Mouse (Mus musculus) cerebellum, adult 2 months (tissue): ENCODE measurements around the gene Src. TPM values are rescaled to one million over a fixed set of nuclear protein-coding genes. Genes with fewer than 3 reads are reported as not detected.

Experiments used
- DNase-seq, 2 experiments: peaks; one replicate each; pipeline ENCODE4 v3.0.0; 2021
- H3K27ac ChIP-seq: fragments of 200-500 bp; 2 replicates; pipeline ENCODE4 v1.5.1; 2012; ENCODE audit warnings: low read length, control low read depth, inconsistent platforms; ENCODE audit not compliant: insufficient read depth
- H3K27me3 ChIP-seq: fragments of 200-500 bp; 2 replicates; pipeline ENCODE4 v1.6.1; 2012; ENCODE audit warnings: inconsistent platforms, mild to moderate bottlenecking, low read length, moderate library complexity; ENCODE audit not compliant: control insufficient read depth, insufficient read depth
- H3K4me1 ChIP-seq: fragments of 200-500 bp; 2 replicates; pipeline ENCODE4 v1.6.1; 2011; ENCODE audit warnings: low read length; ENCODE audit not compliant: control insufficient read depth, insufficient read depth
- H3K4me3 ChIP-seq: fragments of 200-500 bp; replicated peaks from 2 replicates; pipeline ENCODE3; 2011; ENCODE audit warnings: mild to moderate bottlenecking, low read depth, low read length, control low read depth; ENCODE audit not compliant: insufficient read depth
- CTCF ChIP-seq: fragments of 200-500 bp; IDR thresholded peaks from 2 replicates; pipeline ENCODE4 v1.5.1; 2011; ENCODE audit warnings: low read depth, mild to moderate bottlenecking, control low read depth, low read length, moderate library complexity, borderline replicate concordance; ENCODE audit not compliant: insufficient read depth
- POLR2A ChIP-seq: fragments of 200-500 bp; IDR thresholded peaks from 2 replicates; pipeline ENCODE4 v1.6.1; 2011; ENCODE audit warnings: low read length, control low read depth, borderline replicate concordance; ENCODE audit not compliant: insufficient read depth
- WGBS: fragments of 180-500 bp; shearing (Covaris S2); methylation state at CpG from one replicate; pipeline ENCODE4 v1.1.7; 2018; 5-methylcytosine and 5-hydroxymethylcytosine counted together
- polyA plus RNA-seq: library from polyadenylated mRNA; depleted of rRNA; stranded (reverse); fragments of >200 nt; gene quantifications from 2 replicates; pipeline ENCODE4 v1.2.3, GENCODE M21; 2012

Gene Src
- polyA plus RNA-seq, 1 experiment = 48.3 TPM

- no peak for DNase-seq
- Histone ChIP-seq H3K27ac (no peak overlapping the region), H3K4me3 (peak overlapping the region; percentile 66), H3K4me1 (peaks cover 10% of the 10 kb centered on the region; the same call in 1 of the 2 replicates), H3K27me3 (no peaks in the 10 kb centered on the region)
- TF ChIP-seq CTCF (no peak), POLR2A (no peak)
- 58% methylated on average over 16 of the region's 16 CpGs for WGBS
These were observed 6.8 kb downstream of the Src start for GRCm38 (mm10) chr2:157424904-157425642.

- TF ChIP-seq CTCF (no peak), POLR2A (no peak)
- H3K4me1 ChIP-seq = peaks cover 12% of the 10 kb centered on the region
- H3K4me3 ChIP-seq = peak overlapping the region; percentile 24
- no peak overlapping the region for H3K27ac ChIP-seq
- DNase-seq = no peak
- WGBS = 85% methylated on average over 6 of the region's 6 CpGs
- H3K27me3 ChIP-seq = no peaks in the 10 kb centered on the region
These were observed 7.4 kb downstream of the Src start for GRCm38 (mm10) chr2:157425643-157425988.

- Histone ChIP-seq H3K27me3 (no peaks in the 10 kb centered on the region), H3K27ac (no peak overlapping the region), H3K4me1 (peaks cover 18% of the 10 kb centered on the region), H3K4me3 (no peak overlapping the region)
- WGBS = 89% methylated on average over 6 of the region's 6 CpGs
- TF ChIP-seq POLR2A (no peak), CTCF (no peak)
- no peak for DNase-seq
These were observed 7.9 kb downstream of the Src start for GRCm38 (mm10) chr2:157426171-157426570.

GRCm38 (mm10) chr2:157427164-157427563 is 8.9 kb downstream of the Src start:
- WGBS = 19% methylated on average over 5 of the region's 5 CpGs
- peaks cover 27% of the 10 kb centered on the region for H3K4me1 ChIP-seq
- no peak overlapping the region for H3K27ac ChIP-seq
- DNase-seq = no peak
- no peaks in the 10 kb centered on the region for H3K27me3 ChIP-seq
- TF ChIP-seq POLR2A (no peak), CTCF (no peak)
- no peak overlapping the region for H3K4me3 ChIP-seq

- TF ChIP-seq POLR2A (no peak), CTCF (no peak)
- peaks cover 27% of the 10 kb centered on the region for H3K4me1 ChIP-seq
- WGBS = 90% methylated on average over 13 of the region's 13 CpGs
- no peak overlapping the region for H3K27ac ChIP-seq
- DNase-seq = no peak
- H3K27me3 ChIP-seq = no peaks in the 10 kb centered on the region
- no peak overlapping the region for H3K4me3 ChIP-seq
These were observed 10.3 kb downstream of the Src start for GRCm38 (mm10) chr2:157428351-157429139.

- peaks cover 36% of the 10 kb centered on the region for H3K4me1 ChIP-seq
- H3K27me3 ChIP-seq = no peaks in the 10 kb centered on the region
- no peak overlapping the region for H3K4me3 ChIP-seq
- H3K27ac ChIP-seq = no peak overlapping the region
- no peak for DNase-seq
- TF ChIP-seq CTCF = no peak
- TF ChIP-seq POLR2A = no peak
- WGBS = 85% methylated on average over 7 of the region's 7 CpGs
These were observed 11.5 kb downstream of the Src start for GRCm38 (mm10) chr2:157429735-157430134.

- no peak for TF ChIP-seq POLR2A
- no peak for TF ChIP-seq CTCF
- no peaks in the 10 kb centered on the region for H3K27me3 ChIP-seq
- H3K27ac ChIP-seq = no peak overlapping the region
- H3K4me1 ChIP-seq = peaks cover 36% of the 10 kb centered on the region
- no peak for DNase-seq
- H3K4me3 ChIP-seq = no peak overlapping the region
- 28% methylated on average over 4 of the region's 4 CpGs for WGBS
These were observed 12.6 kb downstream of the Src start for GRCm38 (mm10) chr2:157430667-157431429.

- WGBS = 74% methylated on average over 5 of the region's 5 CpGs
- no peaks in the 10 kb centered on the region for H3K27me3 ChIP-seq
- H3K27ac ChIP-seq = peak overlapping the region; percentile 39; the same call in 1 of the 2 replicates
- H3K4me1 ChIP-seq = peaks cover 34% of the 10 kb centered on the region
- no peak for DNase-seq
- no peak for TF ChIP-seq CTCF
- no peak for TF ChIP-seq POLR2A
- no peak overlapping the region for H3K4me3 ChIP-seq
These were observed 13.7 kb downstream of the Src start for GRCm38 (mm10) chr2:157431912-157432311.
